Mouse (Mus musculus) small intestine, adult 2 months (tissue): ENCODE data around the gene Isoc2a.

Experiments used
- CTCF ChIP-seq: fragments of 200-500 bp; IDR thresholded peaks from 2 replicates; pipeline ENCODE4 v1.5.1; 2012; ENCODE audit warnings: low read depth, mild to moderate bottlenecking, control low read depth, inconsistent platforms, low read length, moderate library complexity, mixed read lengths; ENCODE audit not compliant: insufficient replicate concordance, insufficient read length; ENCODE audit errors: extremely low read depth
- POLR2A ChIP-seq: fragments of 200-500 bp; IDR thresholded peaks from 2 replicates; pipeline ENCODE4 v1.6.1; 2012; ENCODE audit warnings: low read depth, mild to moderate bottlenecking, control low read depth, inconsistent platforms, low read length, moderate library complexity

GRCm38 (mm10) chr7:4886680-4887079, 9.7 kb downstream of the Isoc2a start:
- no peak for TF ChIP-seq CTCF
- TF ChIP-seq POLR2A, result no peak
